Mouse (Mus musculus) frontal cortex, postnatal 36 days (tissue): ENCODE measurements around the gene Sppl2a.
"Not testable (repeated sequence)": the region's sequence is repeated elsewhere in the genome, so short reads cannot be mapped to it uniquely, and the experiment has no call there.

ENCODE experiments used
- DNase-seq, 2 experiments: peaks; one replicate each; pipeline ENCODE4 v3.0.0; 2022; ENCODE audit warnings: low spot score in 2 of 2

Sppl2a gene

DNA sequence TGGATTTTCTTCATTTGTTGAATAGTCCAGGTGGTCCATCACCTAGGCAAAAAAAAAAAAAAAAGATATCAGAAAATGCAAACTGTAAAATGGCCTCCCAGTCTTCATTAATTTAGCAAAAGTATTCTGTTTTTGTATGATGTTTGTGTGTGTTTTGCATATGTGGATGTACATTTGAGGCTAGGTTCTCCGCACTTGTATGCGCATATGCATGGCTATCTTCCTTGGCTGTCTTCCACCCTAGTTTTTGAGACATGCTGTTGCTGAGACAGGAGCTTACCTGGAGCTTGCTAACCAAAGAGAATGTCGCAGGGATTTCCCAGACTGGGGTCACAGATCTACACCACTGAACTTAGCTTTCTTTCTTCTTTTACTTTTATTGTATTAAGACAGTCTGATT, 38.8 kb downstream of the Sppl2a start:
- no peak for DNase-seq

DNA sequence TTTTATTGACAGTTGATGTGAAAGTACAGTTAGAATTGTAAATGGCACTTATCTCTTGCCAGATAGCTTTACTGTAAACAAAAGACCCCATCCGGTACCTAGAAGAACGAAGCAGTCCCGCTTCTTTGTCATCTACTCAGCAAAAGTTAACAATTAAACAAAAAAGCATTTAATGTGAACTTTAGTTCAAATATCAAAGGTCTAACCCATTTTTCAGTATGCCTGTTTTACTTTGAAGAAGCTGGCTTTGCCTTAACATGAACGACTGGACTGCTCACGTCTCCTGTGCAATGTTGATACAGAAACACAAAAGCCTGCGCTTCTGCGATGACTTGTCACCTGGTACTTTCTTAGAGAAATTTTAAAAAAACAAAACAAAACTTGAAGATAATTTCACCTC, 40.7 kb downstream of the Sppl2a start:
- DNase-seq: no peak

DNA sequence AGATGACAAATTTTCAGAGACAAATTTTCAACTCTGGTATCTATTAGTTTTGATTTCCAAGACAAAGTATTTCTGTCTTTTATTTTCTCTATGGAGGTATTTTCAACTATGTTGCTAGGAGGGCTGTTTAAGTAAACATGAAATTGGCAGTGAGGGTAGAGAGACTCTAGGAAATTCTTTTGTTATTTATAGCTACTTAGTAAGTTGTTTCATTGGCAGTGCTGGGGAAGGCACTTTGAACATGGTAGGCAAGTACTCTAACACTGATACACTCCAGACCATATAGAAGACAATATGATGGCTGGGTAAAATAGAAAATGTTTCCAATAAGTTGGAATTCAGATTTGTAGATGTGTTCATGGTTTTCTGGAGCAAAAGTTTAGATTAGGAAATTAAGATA, 41.3 kb downstream of the Sppl2a start:
- no peak for DNase-seq

DNA sequence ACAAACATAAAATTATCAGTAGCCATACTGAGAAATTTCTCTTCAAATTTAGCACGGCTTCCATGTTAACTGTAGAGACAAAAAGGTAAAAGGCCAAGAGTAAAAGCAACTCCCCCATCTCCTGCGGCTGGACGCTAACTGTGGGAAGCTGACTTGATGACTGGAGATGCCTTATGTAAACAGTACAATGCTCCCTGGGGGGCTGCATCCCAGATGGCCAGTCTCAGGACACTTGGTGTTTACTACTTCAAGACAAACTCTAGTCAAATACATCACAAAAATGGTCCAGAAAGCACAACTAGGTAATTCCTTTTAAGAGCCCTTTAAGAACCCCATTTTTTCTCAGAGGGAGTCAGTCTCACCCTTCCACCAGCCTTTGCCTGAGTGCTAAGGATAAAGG, 45.9 kb downstream of the Sppl2a start:
- DNase-seq: no peak

DNA sequence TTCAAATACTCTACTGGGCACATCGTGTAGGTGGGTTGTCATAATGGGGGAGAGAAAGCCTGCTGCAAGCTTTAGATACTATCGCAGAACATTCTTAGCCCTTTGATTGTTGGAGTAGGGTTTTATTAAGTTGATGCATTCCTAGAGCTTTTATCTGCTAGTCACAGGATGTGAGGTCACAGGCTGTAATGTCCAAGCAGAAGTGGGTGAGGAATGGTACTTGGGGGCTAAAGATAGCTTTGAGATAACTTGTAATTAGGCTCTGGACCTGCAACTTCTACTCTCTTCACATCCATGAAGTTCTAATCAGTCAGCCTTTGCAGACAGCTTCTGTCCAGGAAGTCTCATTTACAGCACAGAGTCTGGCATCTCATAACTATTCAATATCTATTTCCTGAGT, 47.2 kb downstream of the Sppl2a start:
- DNase-seq: no peak

DNA sequence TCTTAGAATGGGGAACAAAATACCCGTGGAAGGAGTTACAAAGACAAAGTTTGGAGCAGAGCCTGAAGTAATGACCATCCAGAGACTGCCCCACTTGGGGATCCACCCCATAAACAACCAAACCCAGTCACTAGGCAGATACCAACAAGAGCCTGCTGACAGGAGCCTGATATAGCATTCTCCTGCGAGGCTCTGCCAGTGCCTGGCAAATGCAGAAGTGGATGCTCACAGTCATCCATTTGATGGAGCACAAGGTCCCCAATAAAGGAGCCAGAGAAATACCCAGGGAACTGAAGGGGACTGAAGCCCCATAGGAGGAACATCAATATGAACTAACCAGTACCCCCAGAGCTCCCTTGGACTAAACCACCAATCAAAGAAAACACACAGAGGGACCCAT, 50.3 kb downstream of the Sppl2a start:
- DNase-seq: not testable (repeated sequence)

DNA sequence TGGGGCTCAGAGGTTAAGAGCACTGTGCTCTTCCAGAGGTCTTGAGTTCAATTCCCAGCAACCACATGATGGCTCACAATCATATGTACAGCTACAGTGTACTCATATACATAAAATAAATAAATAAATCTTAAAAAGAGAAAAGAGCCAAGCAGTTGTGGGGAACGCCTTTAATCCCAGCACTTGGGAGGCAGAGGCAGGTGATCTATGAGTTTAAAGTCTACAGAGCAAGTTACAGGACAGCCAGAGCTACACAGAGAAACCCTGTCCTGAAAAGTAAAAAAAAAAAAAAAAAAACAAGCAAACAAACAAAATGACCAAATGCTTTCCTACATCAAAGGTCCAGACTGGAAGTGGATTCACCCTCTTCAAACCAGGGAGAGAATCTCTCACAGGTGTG, 55.0 kb downstream of the Sppl2a start:
- no peak for DNase-seq

DNA sequence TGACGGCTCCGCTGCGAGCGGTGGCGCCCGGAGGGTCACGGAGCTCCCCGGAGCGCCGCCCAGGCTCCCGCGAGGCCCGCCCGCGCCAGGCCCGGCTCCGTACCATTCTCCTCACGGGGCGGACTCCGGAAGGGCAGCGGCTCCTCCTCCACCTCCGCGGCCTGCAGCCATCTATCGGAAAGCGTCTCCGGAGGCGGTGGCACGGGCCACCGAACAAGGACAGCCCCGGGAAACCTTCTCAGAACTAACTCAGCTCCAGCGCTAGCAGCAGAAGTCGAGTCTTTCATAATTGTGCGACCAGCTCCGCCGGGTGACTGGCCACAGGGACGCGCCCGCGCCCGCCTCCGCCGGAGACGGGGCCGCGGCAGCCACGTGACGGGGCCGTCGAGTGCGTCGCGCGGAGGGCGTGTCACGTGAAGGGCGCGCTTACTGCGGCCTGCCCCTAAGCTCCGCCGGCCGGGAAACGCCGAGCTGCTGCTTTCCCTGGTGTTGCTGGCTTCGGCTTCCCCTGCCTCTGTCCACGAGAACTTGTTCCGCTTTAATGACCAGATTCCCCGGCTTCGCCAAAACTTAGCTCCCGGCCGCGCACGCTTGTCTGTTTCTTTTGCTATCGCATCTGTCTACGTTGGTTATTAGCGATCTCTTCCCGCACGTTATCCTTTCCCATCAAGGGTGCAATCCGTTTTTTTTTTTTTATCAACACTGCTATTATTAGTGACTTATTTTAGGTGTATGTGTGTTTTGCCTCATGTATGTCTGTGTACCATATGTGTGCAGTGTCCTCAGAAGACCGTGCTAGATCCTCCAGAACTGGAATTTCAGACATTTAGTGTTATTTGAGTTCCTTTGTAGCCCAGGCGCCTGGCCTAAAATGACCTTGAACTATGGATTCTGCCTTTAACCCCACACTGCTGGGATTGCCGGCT, 56.9 kb downstream of the Sppl2a start, which contains the start of gene Trpm7:
Gene Trpm7, minus strand, starts transcription at position 360 of the 926 bp plus-strand sequence.
- peak; percentile 91 to 94 for DNase-seq

DNA sequence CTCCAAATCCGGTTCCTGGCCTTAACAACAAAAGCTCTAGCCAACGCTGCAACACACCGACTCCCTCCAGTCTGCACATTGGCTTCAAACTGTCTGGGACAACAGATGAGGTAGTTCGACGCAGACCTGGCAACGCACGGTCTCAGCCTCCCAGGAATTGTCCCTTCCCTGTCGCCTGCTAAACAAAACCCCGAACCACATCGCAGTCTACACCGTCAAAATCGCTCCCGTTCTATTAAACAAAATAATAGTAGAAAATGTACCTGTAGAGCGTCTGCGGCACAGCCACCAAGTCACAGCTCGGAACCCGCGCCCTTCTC, 57.6 kb downstream of the Sppl2a start:
- peak in 1 of 2 experiments; percentile 45 for DNase-seq

DNA sequence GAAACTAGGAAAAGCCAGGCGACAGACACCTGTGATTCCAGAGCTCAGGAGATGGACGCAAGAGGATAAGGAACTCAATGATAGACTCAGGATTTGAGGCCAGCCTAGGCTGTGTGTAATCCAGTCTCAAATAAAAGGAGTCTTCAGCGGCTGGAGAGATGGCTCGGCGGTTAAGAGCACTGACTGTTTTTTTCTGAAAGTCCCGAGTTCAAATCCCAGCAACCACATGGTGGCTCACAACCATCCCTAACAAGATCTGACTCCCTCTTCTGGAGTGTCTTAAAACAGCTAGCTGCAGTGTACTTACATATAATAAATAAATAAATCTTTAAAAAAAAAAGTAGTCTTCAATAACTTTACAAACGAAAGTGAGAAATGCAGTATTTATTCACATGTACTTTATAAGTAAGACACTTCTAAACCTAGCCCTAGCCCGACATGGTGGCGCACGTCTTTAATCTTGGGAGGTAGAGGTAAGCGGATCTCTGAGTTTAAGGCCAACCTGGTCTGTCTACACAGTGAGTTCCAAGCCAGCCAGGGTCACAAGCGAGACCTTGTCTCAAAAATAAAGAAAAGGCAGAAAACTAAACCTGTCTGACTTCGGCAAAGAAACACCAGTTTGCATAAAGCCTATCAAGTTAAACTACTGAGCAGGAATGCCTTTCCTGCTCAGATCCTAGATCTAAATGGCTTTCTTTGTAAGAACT, 58.1 kb downstream of the Sppl2a start:
- peak in 1 of 2 experiments; percentile 11 for DNase-seq

DNA sequence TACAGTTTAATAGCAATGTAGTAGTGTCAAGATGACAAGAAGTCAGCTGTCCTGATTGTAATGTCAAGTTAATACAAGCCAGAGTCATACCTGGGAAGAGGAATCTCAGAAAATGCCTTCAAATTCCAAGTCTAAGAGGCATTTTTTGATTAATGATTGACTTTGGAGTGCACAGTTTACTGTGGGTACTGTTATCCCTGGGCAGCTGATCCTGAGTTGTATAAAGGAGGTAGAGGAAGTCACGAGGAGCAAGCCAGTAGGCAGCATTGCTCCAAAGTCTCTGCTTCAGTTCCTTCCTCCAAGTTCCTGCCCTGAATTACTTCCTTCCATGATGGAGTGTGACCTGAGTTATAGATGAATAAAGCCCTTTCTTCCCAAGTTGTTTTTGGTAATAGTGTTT, 66.7 kb downstream of the Sppl2a start:
- DNase-seq: no peak

DNA sequence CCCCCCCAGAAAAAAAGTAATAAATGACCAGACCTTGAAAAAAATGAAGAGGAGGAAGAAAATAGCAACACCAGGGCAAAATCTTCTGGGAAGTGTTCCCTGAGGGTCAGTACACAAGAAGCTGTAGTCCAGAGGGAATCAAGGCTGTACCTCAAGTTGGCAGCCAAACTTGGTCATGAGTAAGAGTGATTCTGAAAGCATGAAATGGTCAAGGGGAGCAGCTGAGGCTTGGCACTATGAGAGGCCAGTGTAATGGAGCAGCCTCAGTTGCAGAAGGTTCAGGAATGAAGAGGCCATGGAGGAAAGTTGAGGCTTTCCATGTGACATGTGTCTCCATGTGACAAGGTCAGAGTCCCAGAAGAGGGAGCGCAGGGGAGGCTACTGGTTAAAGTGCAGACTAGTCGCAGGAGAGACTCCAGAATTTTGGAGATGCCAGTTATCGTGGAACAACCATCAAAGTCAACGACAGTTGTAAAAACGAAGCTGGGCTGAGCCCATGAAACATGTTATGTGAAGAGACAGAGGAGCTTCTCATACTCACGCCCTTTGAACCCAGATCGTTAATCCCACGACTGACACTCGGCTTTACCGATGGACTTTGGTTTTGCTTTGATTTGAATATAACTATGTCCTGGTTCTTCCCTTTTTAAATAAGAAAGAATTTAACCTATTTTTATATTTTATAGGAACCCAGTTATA, 67.4 kb downstream of the Sppl2a start:
- DNase-seq: no peak

DNA sequence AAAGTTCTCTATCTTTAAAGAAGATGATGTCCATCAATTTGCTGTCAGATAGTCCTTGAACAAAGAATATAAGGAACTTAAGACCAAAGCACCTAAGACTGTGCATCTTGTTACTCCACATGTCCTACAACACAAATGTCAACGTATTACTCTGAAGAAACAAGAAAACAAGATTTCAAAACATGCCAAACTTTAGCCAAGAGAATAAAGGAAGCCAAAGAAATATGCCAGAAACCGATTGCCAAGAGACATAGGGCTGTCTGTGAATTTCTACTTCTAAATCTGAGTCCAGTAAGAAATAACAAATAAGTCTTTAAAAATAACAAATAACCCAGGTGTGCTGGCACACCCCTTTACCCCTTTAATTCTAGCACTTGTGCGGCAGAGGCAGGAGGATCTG, 68.0 kb downstream of the Sppl2a start:
- no peak for DNase-seq

DNA sequence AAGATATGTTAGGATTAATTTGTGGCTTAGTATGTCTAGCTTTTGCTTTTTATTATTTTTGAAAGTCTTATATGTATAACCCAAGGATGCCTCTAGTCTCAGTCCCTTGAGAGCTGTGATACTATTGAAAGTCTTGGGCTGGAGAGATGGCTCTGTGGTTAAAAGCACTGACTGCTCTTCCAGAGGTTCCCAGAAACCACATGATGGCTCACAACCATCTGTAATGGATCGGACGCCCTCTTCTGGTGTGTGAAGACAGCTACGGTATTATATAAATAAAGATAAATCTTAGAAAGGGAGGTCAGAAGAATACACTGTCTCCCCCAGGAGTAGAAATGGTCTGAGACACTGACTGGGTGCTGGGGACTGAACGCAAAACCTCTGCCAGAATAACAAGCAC, 88.3 kb downstream of the Sppl2a start:
- no peak for DNase-seq
